Mouse (Mus musculus) myocyte (in vitro differentiated cells): ENCODE data around the gene Cdt1. TPM values are rescaled to one million over a fixed set of nuclear protein-coding genes. Genes with fewer than 3 reads are reported as not detected.

Source experiments
- H3K27me3 ChIP-seq: one replicate; pipeline ENCODE4 v1.6.1; 2011; ENCODE audit not compliant: control insufficient read depth, insufficient read depth, insufficient read length
- H3K36me3 ChIP-seq: one replicate; pipeline ENCODE4 v1.6.1; 2011; ENCODE audit not compliant: control insufficient read depth, insufficient read depth
- H3K4me2 ChIP-seq: one replicate; pipeline ENCODE4 v1.6.1; 2011; ENCODE audit warnings: low read depth, control low read depth
- H3K4me3 ChIP-seq: one replicate; pipeline ENCODE4 v1.5.1; 2011; ENCODE audit warnings: mild to moderate bottlenecking, control low read depth, moderate library complexity
- H3K79me2 ChIP-seq: one replicate; pipeline ENCODE4 v1.6.1; 2011; ENCODE audit not compliant: control insufficient read depth, insufficient read depth
- H3ac ChIP-seq: one replicate; pipeline ENCODE4 v1.6.1; 2011; ENCODE audit not compliant: control insufficient read depth, insufficient read length
- CEBPB ChIP-seq: IDR thresholded peaks from 2 replicates; pipeline ENCODE4 v1.6.1; 2011; ENCODE audit warnings: mild to moderate bottlenecking, moderate library complexity; ENCODE audit not compliant: poor library complexity, insufficient read depth, severe bottlenecking
- E2F4 ChIP-seq: IDR thresholded peaks from one replicate; pipeline ENCODE4 v1.6.1; 2011; ENCODE audit warnings: mild to moderate bottlenecking, control low read depth, moderate library complexity; ENCODE audit not compliant: insufficient read depth
- MAX ChIP-seq: IDR thresholded peaks from one replicate; pipeline ENCODE4 v1.6.1; 2011; ENCODE audit warnings: low read depth, mild to moderate bottlenecking, control low read depth
- MYOD1 ChIP-seq, 3 experiments: IDR thresholded peaks; one replicate each; pipeline ENCODE4 v1.6.1; 2011; ENCODE audit warnings: control low read depth in 2 of 3, low read depth in 2 of 3, mild to moderate bottlenecking in 2 of 3, moderate library complexity in 1 of 3; ENCODE audit not compliant: insufficient read length in 2 of 3, control insufficient read depth in 1 of 3
- MYOG ChIP-seq, 3 experiments: IDR thresholded peaks; one replicate each; pipeline ENCODE4 v1.6.1; 2011; ENCODE audit warnings: control low read depth in 2 of 3, low read depth in 2 of 3, mild to moderate bottlenecking in 2 of 3; ENCODE audit not compliant: insufficient read length in 2 of 3, control insufficient read depth in 1 of 3, insufficient read depth in 1 of 3
- POLR2A ChIP-seq: IDR thresholded peaks from one replicate; pipeline ENCODE4 v1.6.1; 2011; ENCODE audit warnings: low read depth, mild to moderate bottlenecking, control low read depth, moderate library complexity; ENCODE audit not compliant: insufficient read length
- POLR2AphosphoS2 ChIP-seq: IDR thresholded peaks from one replicate; pipeline ENCODE4 v1.6.1; 2011; ENCODE audit warnings: low read depth, control low read depth; ENCODE audit not compliant: insufficient read length
- REST ChIP-seq: IDR thresholded peaks from one replicate; pipeline ENCODE4 v1.6.1; 2011; ENCODE audit warnings: mild to moderate bottlenecking, control low read depth, moderate library complexity; ENCODE audit not compliant: insufficient read depth, insufficient read length
- SRF ChIP-seq: IDR thresholded peaks from one replicate; pipeline ENCODE4 v1.6.1; 2011; ENCODE audit warnings: low read depth; ENCODE audit not compliant: control insufficient read depth, insufficient read length
- TCF12 ChIP-seq: IDR thresholded peaks from one replicate; pipeline ENCODE4 v1.6.1; 2011; ENCODE audit warnings: mild to moderate bottlenecking, control low read depth; ENCODE audit not compliant: poor library complexity, insufficient read depth, severe bottlenecking
- TCF3 ChIP-seq: IDR thresholded peaks from one replicate; pipeline ENCODE4 v1.6.1; 2011; ENCODE audit warnings: low read depth, control low read depth; ENCODE audit not compliant: insufficient read length
- USF1 ChIP-seq: IDR thresholded peaks from one replicate; pipeline ENCODE4 v1.6.1; 2011; ENCODE audit warnings: low read depth, mild to moderate bottlenecking, control low read depth, moderate library complexity
- polyA plus RNA-seq: library from polyadenylated mRNA; unstranded; fragments of >200 nt; fragmentation: generic; extraction: Trizol; gene quantifications from one replicate; pipeline ENCODE4 v1.2.1, GENCODE M21; 2012; ENCODE audit warnings: missing spikeins

The Cdt1 gene
- polyA plus RNA-seq, 1 experiment = 19.7 TPM

DNA sequence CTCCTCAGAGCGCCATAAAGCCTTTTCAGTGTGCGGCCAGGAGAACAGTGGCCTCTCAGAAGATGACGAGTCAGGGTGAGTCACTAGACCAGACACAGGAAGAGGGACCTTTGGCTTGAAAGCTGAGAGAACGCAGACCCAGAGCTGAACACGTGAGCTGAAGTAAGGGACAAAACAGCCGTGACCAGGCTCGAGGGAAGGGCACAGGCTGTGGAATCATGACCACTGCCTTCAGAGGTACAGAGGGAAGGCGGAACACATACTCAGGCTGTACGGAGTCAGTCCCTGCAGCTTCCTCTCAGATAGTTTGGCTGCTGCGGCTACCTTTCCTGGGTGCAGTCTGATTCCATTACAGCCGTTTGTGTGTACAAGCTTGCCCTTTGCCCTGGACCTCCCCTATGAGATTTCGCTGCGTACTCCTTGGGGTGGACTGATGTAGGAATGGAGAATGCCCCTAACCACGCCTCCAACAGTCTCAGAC is 17.6 kb downstream of the Cdt1 start:
- no peaks in the 10 kb centered on the region for H3K27me3 ChIP-seq
- TF ChIP-seq TCF3 (no peak), USF1 (peak; percentile 83), E2F4 (no peak), POLR2AphosphoS2 (peak; percentile 31), POLR2A (peak; percentile 54), TCF12 (no peak)

DNA sequence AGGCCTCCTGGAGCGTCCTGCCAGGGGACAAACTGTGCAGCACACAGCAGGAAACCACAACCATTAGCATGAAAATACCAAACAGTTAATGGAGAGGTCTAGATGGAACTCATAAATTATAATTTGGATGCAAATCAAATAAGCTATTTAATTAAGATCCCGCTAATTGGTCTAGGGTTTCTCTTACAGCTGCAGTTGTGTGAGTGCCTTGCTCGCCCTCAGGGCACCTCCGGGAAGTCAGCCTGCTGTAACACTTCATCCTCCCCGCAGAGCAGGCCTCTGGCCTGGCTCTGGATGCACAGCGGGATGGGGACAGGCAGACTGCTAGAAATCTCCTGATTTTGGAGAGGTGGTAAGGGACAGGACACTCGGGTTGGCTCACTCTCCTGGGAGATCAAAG is 18.4 kb downstream of the Cdt1 start:
- Histone ChIP-seq H3K36me3 (no peaks in the 10 kb centered on the region), H3ac (no peak overlapping the region), H3K4me2 (peak overlapping the region; percentile 72), H3K4me3 (no peak overlapping the region), H3K27me3 (no peaks in the 10 kb centered on the region), H3K79me2 (no peaks in the 10 kb centered on the region)
- TF ChIP-seq POLR2AphosphoS2 = no peak
- no peak for TF ChIP-seq USF1
- no peak for TF ChIP-seq MYOD1 (IDR thresholded peaks at IDR 0.05; ENCODE audit: control insufficient read depth in 1 of 3, insufficient read length in 2 of 3, low read depth in 2 of 3)
- TF ChIP-seq CEBPB = no peak
- TF ChIP-seq TCF12 = no peak
- TF ChIP-seq MAX = no peak
- TF ChIP-seq POLR2A = no peak
- TF ChIP-seq E2F4 = no peak
- no peak for TF ChIP-seq MYOG (IDR thresholded peaks at IDR 0.05; ENCODE audit: control insufficient read depth in 1 of 3, insufficient read depth in 1 of 3, insufficient read length in 2 of 3, low read depth in 2 of 3)
- TF ChIP-seq TCF3 = no peak
- no peak for TF ChIP-seq REST
- no peak for TF ChIP-seq SRF

More for the DNA sequence above, 17.6 kb downstream of the Cdt1 start:
- Histone ChIP-seq H3K79me2 (no peaks in the 10 kb centered on the region), H3K4me2 (peak overlapping the region; percentile 72), H3ac (no peak overlapping the region), H3K4me3 (no peak overlapping the region), H3K36me3 (no peaks in the 10 kb centered on the region)

DNA sequence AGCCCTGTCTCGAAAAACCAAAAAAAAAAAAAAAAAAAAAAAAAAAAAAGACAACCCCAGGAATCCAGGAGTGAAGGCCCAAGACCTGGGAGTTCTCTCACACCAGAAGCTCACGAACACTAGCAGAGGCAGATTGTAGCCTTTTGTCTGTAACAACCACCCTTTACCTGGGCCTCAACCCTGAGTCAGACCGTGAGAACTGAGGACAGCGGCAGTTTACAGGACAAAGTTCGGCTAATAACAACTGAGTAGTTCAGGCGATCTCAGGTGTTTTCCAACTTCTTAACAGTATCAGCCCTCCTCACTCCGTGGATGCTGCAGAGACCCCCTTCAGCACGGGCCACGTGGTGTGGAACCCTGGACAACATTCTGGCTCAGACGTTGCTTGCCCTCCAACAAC is 18.9 kb downstream of the Cdt1 start:
- H3K27me3 ChIP-seq = no peaks in the 10 kb centered on the region
- no peak overlapping the region for H3K4me2 ChIP-seq
- no peaks in the 10 kb centered on the region for H3K36me3 ChIP-seq
- TF ChIP-seq SRF (no peak), TCF3 (no peak), TCF12 (no peak), MYOD1 (IDR thresholded peaks at IDR 0.05; ENCODE audit: control insufficient read depth in 1 of 3, insufficient read length in 2 of 3, low read depth in 2 of 3) (no peak), CEBPB (no peak), POLR2AphosphoS2 (no peak), MYOG (IDR thresholded peaks at IDR 0.05; ENCODE audit: control insufficient read depth in 1 of 3, insufficient read depth in 1 of 3, insufficient read length in 2 of 3, low read depth in 2 of 3) (no peak), MAX (no peak), E2F4 (no peak), USF1 (no peak), REST (no peak), POLR2A (no peak)
- no peak overlapping the region for H3K4me3 ChIP-seq
- no peaks in the 10 kb centered on the region for H3K79me2 ChIP-seq
- H3ac ChIP-seq = no peak overlapping the region

DNA sequence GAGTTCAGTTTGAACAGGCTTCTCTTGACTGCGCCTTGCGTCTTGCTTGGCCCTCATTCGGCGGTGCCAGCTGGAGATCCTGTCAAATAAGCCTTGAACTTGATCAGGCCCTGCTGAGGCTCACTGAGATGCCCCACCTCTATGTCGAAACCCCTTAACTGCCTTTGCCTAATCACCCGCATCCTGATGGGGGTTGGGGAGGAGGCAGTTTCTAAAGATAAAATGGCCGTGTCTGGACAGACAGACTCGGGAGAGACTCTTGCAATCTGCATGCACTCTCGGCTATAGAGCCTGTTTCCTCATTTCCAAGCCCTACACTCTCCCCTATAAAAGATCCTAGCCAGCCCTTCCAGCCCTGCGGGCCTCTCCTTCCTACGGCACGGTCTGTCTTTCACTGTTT is 25.4 kb downstream of the Cdt1 start:
- H3K4me3 ChIP-seq = no peak overlapping the region
- H3K4me2 ChIP-seq = no peak overlapping the region
- no peaks in the 10 kb centered on the region for H3K27me3 ChIP-seq
- no peaks in the 10 kb centered on the region for H3K36me3 ChIP-seq
- no peak overlapping the region for H3ac ChIP-seq
- no peaks in the 10 kb centered on the region for H3K79me2 ChIP-seq
- TF ChIP-seq REST (no peak), SRF (no peak), E2F4 (no peak), POLR2AphosphoS2 (no peak), POLR2A (no peak), TCF12 (no peak), CEBPB (no peak), MAX (no peak), MYOG (IDR thresholded peaks at IDR 0.05; ENCODE audit: control insufficient read depth in 1 of 3, insufficient read depth in 1 of 3, insufficient read length in 2 of 3, low read depth in 2 of 3) (no peak), TCF3 (no peak), MYOD1 (IDR thresholded peaks at IDR 0.05; ENCODE audit: control insufficient read depth in 1 of 3, insufficient read length in 2 of 3, low read depth in 2 of 3) (no peak), USF1 (no peak)

DNA sequence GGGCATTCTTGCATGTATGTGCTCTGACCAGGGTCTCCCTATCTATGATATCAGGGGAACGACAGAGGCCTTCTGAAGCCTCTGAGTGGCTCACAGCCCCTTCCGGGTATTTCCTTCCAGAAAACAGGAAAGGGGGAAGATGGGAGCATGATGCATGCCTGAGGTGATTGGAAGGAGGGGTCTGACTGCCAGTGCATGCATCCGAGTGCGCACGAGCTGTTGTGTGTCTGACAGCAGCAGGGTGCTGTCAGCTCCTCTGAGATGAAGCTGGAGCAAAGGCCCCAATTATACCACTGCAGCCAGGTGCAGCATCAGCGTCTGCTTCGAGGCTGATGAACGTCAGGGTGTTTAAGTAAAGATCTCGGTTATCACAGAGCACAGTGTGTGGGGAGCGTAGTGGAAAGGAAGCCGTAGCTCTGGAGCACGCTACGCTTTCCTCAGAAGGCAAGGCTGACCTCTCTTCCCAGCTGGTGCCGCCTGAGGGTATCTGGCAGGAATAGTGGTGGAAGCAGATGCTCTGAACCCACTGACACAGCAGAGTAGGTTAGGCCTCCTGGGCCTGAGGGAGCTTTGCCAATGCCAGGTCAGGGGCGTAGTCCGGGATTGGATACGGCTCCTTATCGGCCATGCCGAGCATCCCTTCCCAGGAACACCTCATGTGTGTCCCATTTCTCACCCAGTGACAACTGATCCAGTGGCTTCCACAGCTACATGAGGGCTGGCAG is 26.1 kb downstream of the Cdt1 start:
- Histone ChIP-seq H3K27me3 (no peaks in the 10 kb centered on the region), H3K79me2 (no peaks in the 10 kb centered on the region)
- TF ChIP-seq TCF12 (no peak), REST (no peak), E2F4 (no peak), MAX (no peak), USF1 (no peak), POLR2A (no peak), POLR2AphosphoS2 (no peak), TCF3 (no peak), MYOG (IDR thresholded peaks at IDR 0.05; ENCODE audit: control insufficient read depth in 1 of 3, insufficient read depth in 1 of 3, insufficient read length in 2 of 3, low read depth in 2 of 3) (no peak), SRF (no peak), MYOD1 (IDR thresholded peaks at IDR 0.05; ENCODE audit: control insufficient read depth in 1 of 3, insufficient read length in 2 of 3, low read depth in 2 of 3) (no peak)

More for the DNA sequence above, 26.1 kb downstream of the Cdt1 start:
- Histone ChIP-seq H3K4me2 (no peak overlapping the region), H3K36me3 (no peaks in the 10 kb centered on the region), H3K4me3 (no peak overlapping the region), H3ac (no peak overlapping the region)
